22 mouse cellular contexts compared by ENCODE assay signal in genomic region chr16:70506457-70506856, GRCm38 (mm10).
DNase-seq lines count a peak whose midpoint lies in the region; ATAC-seq and TF ChIP-seq lines count a peak whose summit lies in the region.
"Had no signal": no experiment of that assay in that cellular context is flagged by ENCODE, and none has a peak within 500 bp of the region (broad histone marks: within the 10 kb centered on the region; RNA-seq: fewer than 3 reads in every experiment).

No protein-coding gene starts in this region.

- H3K27ac ChIP-seq in MEL (ENCODE audit: control insufficient read depth, low read depth, low read length) = no peak overlapping the region
- no peak overlapping the region for H3K27ac ChIP-seq in midbrain, embryonic 16.5 days (ENCODE audit: low read length)
- H3K27ac ChIP-seq: gastrocnemius, adult 2 months; heart, adult 2 months; heart, embryonic 15.5 days; hindbrain, embryonic 10.5 days; neural tube, embryonic 13.5 days; stomach, postnatal 0 days had no signal

- H3K9me3 ChIP-seq in MEL (replicated peaks; ENCODE audit: insufficient read depth, low read length) = no peaks in the 10 kb centered on the region
- H3K9me3 ChIP-seq in midbrain, embryonic 16.5 days (replicated peaks; ENCODE audit: control insufficient read depth, low read length, poor library complexity, severe bottlenecking) = no peaks in the 10 kb centered on the region
- H3K9me3 ChIP-seq: heart, embryonic 15.5 days; hindbrain, embryonic 10.5 days; neural tube, embryonic 13.5 days had no signal

- H3K27me3 ChIP-seq in MEL (ENCODE audit: control insufficient read depth in 1 of 2, insufficient read depth in 2 of 2, low read length in 2 of 2) = no peaks in the 10 kb centered on the region
- no peaks in the 10 kb centered on the region for H3K27me3 ChIP-seq in midbrain, embryonic 16.5 days (ENCODE audit: control insufficient read depth, insufficient read depth, low read depth, low read length)
- H3K27me3 ChIP-seq: heart, embryonic 15.5 days; neural tube, embryonic 13.5 days had no signal

- peaks cover 0 to 3% of the 10 kb centered on the region in 2 experiments; a peak in 2 of 4 replicates for H3K36me3 ChIP-seq in MEL (ENCODE audit: control insufficient read depth in 1 of 2, insufficient read depth in 2 of 2, low read length in 2 of 2)
- H3K36me3 ChIP-seq in midbrain, embryonic 16.5 days (ENCODE audit: control insufficient read depth, insufficient read depth, low read length) = no peaks in the 10 kb centered on the region
- H3K36me3 ChIP-seq: heart, embryonic 15.5 days; hindbrain, embryonic 10.5 days; neural tube, embryonic 13.5 days had no signal

- H3K4me2 ChIP-seq in midbrain, embryonic 16.5 days (ENCODE audit: low read length) = no peak overlapping the region
- H3K4me2 ChIP-seq: heart, embryonic 15.5 days; midbrain, embryonic 11.5 days; neural tube, embryonic 13.5 days had no signal

- no peak for TF ChIP-seq CTCF in MEL (IDR thresholded peaks at IDR 0.05 in 2 of 3, conservative IDR thresholded peaks at IDR 0.05 in 1 of 3; ENCODE audit: control insufficient read depth in 1 of 3, insufficient read depth in 1 of 3, low read depth in 2 of 3, low read length in 3 of 3, poor library complexity in 1 of 3, severe bottlenecking in 1 of 3)

- peak in 1 of 2 experiments; percentile 37; a peak in 1 of 4 replicates for TF ChIP-seq EP300 in MEL (IDR thresholded peaks at IDR 0.05; ENCODE audit: low read depth in 1 of 2, low read length in 2 of 2)

- H3K4me3 ChIP-seq in MEL (ENCODE audit: control insufficient read depth in 1 of 2, insufficient read depth in 1 of 2, low read depth in 2 of 2, low read length in 2 of 2) = no peak overlapping the region
- no peak overlapping the region for H3K4me3 ChIP-seq in midbrain, embryonic 16.5 days (ENCODE audit: low read depth, low read length)
- H3K4me3 ChIP-seq: gastrocnemius, adult 2 months; heart, adult 2 months; heart, embryonic 15.5 days; hindbrain, embryonic 10.5 days; neural tube, embryonic 13.5 days had no signal

- DNase-seq in 3T3-L1 (ENCODE audit: low read depth, low spot score) = peak; percentile 93
- DNase-seq in MEL (ENCODE audit: low read depth, low spot score) = peak; percentile 79
- DNase-seq in adrenal gland, postnatal 14 days = peak; percentile 14
- DNase-seq in retina, embryonic 14.5 days (ENCODE audit: low spot score) = no peak
- DNase-seq: cerebellum, adult 2 months; gastrocnemius, adult 2 months; heart, adult 2 months; kidney, adult 18-20 months; kidney, postnatal 14 days; liver; lung, adult 18-20 months; lung, postnatal 36 days; right cerebral cortex, postnatal 25 days; thymus, postnatal 14 days had no signal

- H3K4me1 ChIP-seq in MEL (ENCODE audit: control insufficient read depth in 1 of 2, insufficient read depth in 2 of 2, low read length in 2 of 2) = peaks cover 5 to 6% of the 10 kb centered on the region in 2 experiments; a peak in 2 of 4 replicates
- H3K4me1 ChIP-seq in midbrain, embryonic 16.5 days (ENCODE audit: control insufficient read depth, insufficient read depth, low read length) = no peaks in the 10 kb centered on the region
- H3K4me1 ChIP-seq: heart, embryonic 15.5 days; hindbrain, embryonic 10.5 days; neural tube, embryonic 13.5 days had no signal

- no peak for TF ChIP-seq POLR2A in MEL (IDR thresholded peaks at IDR 0.05; ENCODE audit: control insufficient read depth in 1 of 2, insufficient read depth in 1 of 2, low read depth in 1 of 2, low read length in 2 of 2, poor library complexity in 1 of 2)

- ATAC-seq in hematopoietic stem cell, adult 5-6 weeks (replicated peaks in 1 of 2; ENCODE audit: insufficient read depth in 1 of 2, low FRiP score in 2 of 2, low TSS enrichment in 1 of 2, low read depth in 1 of 2, poor library complexity in 2 of 2, severe bottlenecking in 2 of 2) = peak; percentile 96 to 97
- ATAC-seq in cerebellum, adult (ENCODE audit: insufficient number of reproducible peaks, low FRiP score, low TSS enrichment) = no peak
- ATAC-seq in midbrain, embryonic 16.5 days = no peak

- H3K9ac ChIP-seq in MEL (ENCODE audit: control insufficient read depth, low read depth, low read length, poor library complexity, severe bottlenecking) = no peak overlapping the region
- H3K9ac ChIP-seq in midbrain, embryonic 16.5 days (ENCODE audit: low read depth, low read length) = no peak overlapping the region
- H3K9ac ChIP-seq: heart, embryonic 15.5 days; neural tube, embryonic 13.5 days had no signal

- no peaks in the 10 kb centered on the region for H3K79me2 ChIP-seq in MEL (ENCODE audit: control insufficient read depth, insufficient read depth, low read length, poor library complexity)

- WGBS in midbrain, embryonic 16.5 days = 65% methylated on average over 1 of the region's 1 CpGs

- no peak for TF ChIP-seq RAD21 in MEL (IDR thresholded peaks at IDR 0.05; ENCODE audit: low read depth, low read length)

TF ChIP-seq in MEL, 35 proteins besides CTCF, POLR2A, EP300 and RAD21:
- peak; percentile 46; the same call in 1 of the 2 replicates for TF ChIP-seq GABPA (IDR thresholded peaks at IDR 0.05; ENCODE audit: low read depth, low read length)
- TF ChIP-seq USF2 (IDR thresholded peaks at IDR 0.05; ENCODE audit: borderline replicate concordance in 1 of 2, insufficient read depth in 1 of 2, low read depth in 1 of 2, low read length in 2 of 2) = no peak
- no peak for TF ChIP-seq ZNF384 (IDR thresholded peaks at IDR 0.05; ENCODE audit: low read depth, low read length)
- TF ChIP-seq ETS1 (IDR thresholded peaks at IDR 0.05; ENCODE audit: low read depth, low read length) = 0 out of 2 replicates have a peak, but pooled peaks have one; percentile 18
- TF ChIP-seq MAFK (IDR thresholded peaks at IDR 0.05; ENCODE audit: borderline replicate concordance, low read depth, low read length) = peak; percentile 84; the same call in 1 of the 2 replicates
TF ChIP-seq in MEL: peak in this region for 3.

Comparison
In these comparisons a context has a peak if more than half of its experiments do, and no peak if none do; other contexts are left out.
1. ATAC-seq: peak in hematopoietic stem cell, adult 5-6 weeks (2 of 2); none in cerebellum, adult (single experiment) and midbrain, embryonic 16.5 days (single experiment).